Mouse (Mus musculus): ENCODE results near the gene Wdr19.

GRCm38 (mm10) chr5:65154287-65154686 is 45.2 kb upstream of the Wdr19 start:
- TF ChIP-seq POLR2A (IDR thresholded peaks at IDR 0.05; ENCODE audit: low read depth, low read length), result no peak
- TF ChIP-seq CTCF (conservative IDR thresholded peaks at IDR 0.05; ENCODE audit: insufficient read depth, insufficient read length, low read depth, low read length), result no peak
